Mouse (Mus musculus) forebrain, embryonic 10.5 days (tissue): ENCODE results near the gene Csf2. TPM values are rescaled to one million over a fixed set of nuclear protein-coding genes. Genes with fewer than 3 reads are reported as not detected.

ENCODE experiments used
- DNase-seq: peaks from one replicate; pipeline ENCODE4 v3.0.0-alpha.2; 2017; ENCODE audit warnings: low spot score; ENCODE audit errors: extremely low spot score
- H3K27ac ChIP-seq: fragments of 300-500 bp; sonication (generic); 2 replicates; pipeline ENCODE4 v1.5.1; 2016; ENCODE audit warnings: mild to moderate bottlenecking
- H3K27me3 ChIP-seq: fragments of 300-500 bp; sonication (generic); 2 replicates; pipeline ENCODE4 v1.6.1; 2016; ENCODE audit warnings: mild to moderate bottlenecking; ENCODE audit not compliant: poor library complexity, severe bottlenecking
- H3K36me3 ChIP-seq: fragments of 300-500 bp; sonication (generic); replicated peaks from 2 replicates; pipeline ENCODE4 v1.6.1; 2016; ENCODE audit warnings: mild to moderate bottlenecking, moderate library complexity
- H3K4me1 ChIP-seq: fragments of 300-500 bp; sonication (generic); 2 replicates; pipeline ENCODE4 v1.6.1; 2016
- H3K4me3 ChIP-seq: fragments of 300-500 bp; sonication (generic); 2 replicates; pipeline ENCODE4 v1.5.1; 2016; ENCODE audit warnings: mild to moderate bottlenecking, moderate library complexity
- H3K9me3 ChIP-seq: fragments of 300-500 bp; sonication (generic); 2 replicates; pipeline ENCODE4 v1.6.1; 2016; ENCODE audit warnings: mild to moderate bottlenecking, moderate library complexity
- WGBS: fragments of 180-500 bp; shearing (Covaris S2); methylation state at CpG from one replicate; pipeline ENCODE4 v1.1.7; 2016; 5-methylcytosine and 5-hydroxymethylcytosine counted together
- polyA plus RNA-seq: library from polyadenylated mRNA; unstranded; fragments of >200 nt; fragmentation: Nextera tagmentation; extraction: Ambion mirVana; gene quantifications from 2 replicates; pipeline ENCODE4 v1.2.1, GENCODE M21; 2016

The Csf2 gene
- polyA plus RNA-seq, 1 experiment from 2014 or later, result not detected

- Histone ChIP-seq H3K4me1 (no peaks in the 10 kb centered on the region), H3K4me3 (no peak overlapping the region), H3K27me3 (no peaks in the 10 kb centered on the region), H3K36me3 (no peaks in the 10 kb centered on the region), H3K27ac (no peak overlapping the region), H3K9me3 (no peaks in the 10 kb centered on the region)
- WGBS, result 83% methylated on average over 6 of the region's 6 CpGs
- no peak for DNase-seq
Observed at GRCm38 (mm10) chr11:54219903-54220740, 29.3 kb downstream of the Csf2 start.

- no peaks in the 10 kb centered on the region for H3K27me3 ChIP-seq
- H3K4me1 ChIP-seq, result no peaks in the 10 kb centered on the region
- H3K4me3 ChIP-seq, result no peak overlapping the region
- no peak overlapping the region for H3K27ac ChIP-seq
- no peak for DNase-seq
- no peaks in the 10 kb centered on the region for H3K36me3 ChIP-seq
- no peaks in the 10 kb centered on the region for H3K9me3 ChIP-seq
- WGBS, result 91% methylated on average over 1 of the region's 1 CpGs
Observed at GRCm38 (mm10) chr11:54219191-54219590, 30.3 kb downstream of the Csf2 start.

GRCm38 (mm10) chr11:54217384-54217783 lies 32.1 kb downstream of the Csf2 start:
- H3K9me3 ChIP-seq, result no peaks in the 10 kb centered on the region
- H3K4me1 ChIP-seq, result no peaks in the 10 kb centered on the region
- no peak for DNase-seq
- H3K27me3 ChIP-seq, result no peaks in the 10 kb centered on the region
- H3K36me3 ChIP-seq, result no peaks in the 10 kb centered on the region
- 65% methylated on average over 7 of the region's 7 CpGs for WGBS
- no peak overlapping the region for H3K27ac ChIP-seq
- no peak overlapping the region for H3K4me3 ChIP-seq

GRCm38 (mm10) chr11:54216091-54216490 lies 33.4 kb downstream of the Csf2 start:
- Histone ChIP-seq H3K27me3 (no peaks in the 10 kb centered on the region), H3K4me1 (no peaks in the 10 kb centered on the region), H3K9me3 (no peaks in the 10 kb centered on the region), H3K36me3 (no peaks in the 10 kb centered on the region), H3K4me3 (no peak overlapping the region), H3K27ac (no peak overlapping the region)
- WGBS, result 85% methylated on average over 6 of the region's 6 CpGs
- no peak for DNase-seq

- Histone ChIP-seq H3K9me3 (no peaks in the 10 kb centered on the region), H3K27me3 (no peaks in the 10 kb centered on the region)
- 89% methylated on average over 9 of the region's 9 CpGs for WGBS
Observed at GRCm38 (mm10) chr11:54214499-54215443, 34.7 kb downstream of the Csf2 start.

GRCm38 (mm10) chr11:54213631-54214030 lies 35.8 kb downstream of the Csf2 start:
- Histone ChIP-seq H3K4me1 (no peaks in the 10 kb centered on the region), H3K27me3 (no peaks in the 10 kb centered on the region), H3K4me3 (no peak overlapping the region), H3K36me3 (no peaks in the 10 kb centered on the region), H3K9me3 (no peaks in the 10 kb centered on the region), H3K27ac (no peak overlapping the region)
- no peak for DNase-seq
- 88% methylated on average over 5 of the region's 5 CpGs for WGBS

More at GRCm38 (mm10) chr11:54214499-54215443, 34.7 kb downstream of the Csf2 start:
- H3K27ac ChIP-seq, result no peak overlapping the region
- no peak for DNase-seq
- no peaks in the 10 kb centered on the region for H3K4me1 ChIP-seq
- no peak overlapping the region for H3K4me3 ChIP-seq
- no peaks in the 10 kb centered on the region for H3K36me3 ChIP-seq

- no peaks in the 10 kb centered on the region for H3K27me3 ChIP-seq
- H3K4me3 ChIP-seq, result no peak overlapping the region
- no peaks in the 10 kb centered on the region for H3K4me1 ChIP-seq
- H3K36me3 ChIP-seq, result no peaks in the 10 kb centered on the region
- H3K9me3 ChIP-seq, result no peaks in the 10 kb centered on the region
- WGBS, result 84% methylated on average over 5 of the region's 5 CpGs
- no peak overlapping the region for H3K27ac ChIP-seq
- no peak for DNase-seq
Observed at GRCm38 (mm10) chr11:54206993-54207392, 42.5 kb downstream of the Csf2 start.

- no peaks in the 10 kb centered on the region for H3K36me3 ChIP-seq
- no peaks in the 10 kb centered on the region for H3K27me3 ChIP-seq
- no peaks in the 10 kb centered on the region for H3K4me1 ChIP-seq
- H3K9me3 ChIP-seq, result no peaks in the 10 kb centered on the region
- WGBS, result 84% methylated on average over 6 of the region's 6 CpGs
- H3K27ac ChIP-seq, result no peak overlapping the region
- no peak for DNase-seq
- no peak overlapping the region for H3K4me3 ChIP-seq
Observed at GRCm38 (mm10) chr11:54205366-54205765, 44.1 kb downstream of the Csf2 start.

- DNase-seq, result no peak
- no peaks in the 10 kb centered on the region for H3K36me3 ChIP-seq
- no peaks in the 10 kb centered on the region for H3K4me1 ChIP-seq
- 91% methylated on average over 2 of the region's 2 CpGs for WGBS
- no peaks in the 10 kb centered on the region for H3K27me3 ChIP-seq
- H3K27ac ChIP-seq, result no peak overlapping the region
- H3K9me3 ChIP-seq, result no peaks in the 10 kb centered on the region
- no peak overlapping the region for H3K4me3 ChIP-seq
Observed at GRCm38 (mm10) chr11:54204781-54205180, 44.7 kb downstream of the Csf2 start.

GRCm38 (mm10) chr11:54203162-54203561 lies 46.3 kb downstream of the Csf2 start:
- DNase-seq, result no peak
- no peak overlapping the region for H3K27ac ChIP-seq
- 84% methylated on average over 2 of the region's 2 CpGs for WGBS

GRCm38 (mm10) chr11:54201881-54202685 lies 47.4 kb downstream of the Csf2 start:
- no peaks in the 10 kb centered on the region for H3K36me3 ChIP-seq
- no peaks in the 10 kb centered on the region for H3K27me3 ChIP-seq
- no peaks in the 10 kb centered on the region for H3K9me3 ChIP-seq
- 76% methylated on average over 3 of the region's 3 CpGs for WGBS
- H3K27ac ChIP-seq, result no peak overlapping the region
- H3K4me3 ChIP-seq, result no peak overlapping the region
- no peak for DNase-seq
- H3K4me1 ChIP-seq, result no peaks in the 10 kb centered on the region

More at GRCm38 (mm10) chr11:54203162-54203561, 46.3 kb downstream of the Csf2 start:
- Histone ChIP-seq H3K4me1 (no peaks in the 10 kb centered on the region), H3K4me3 (no peak overlapping the region), H3K36me3 (no peaks in the 10 kb centered on the region), H3K9me3 (no peaks in the 10 kb centered on the region), H3K27me3 (no peaks in the 10 kb centered on the region)

GRCm38 (mm10) chr11:54201287-54201773 lies 48.1 kb downstream of the Csf2 start:
- no peaks in the 10 kb centered on the region for H3K27me3 ChIP-seq
- H3K27ac ChIP-seq, result no peak overlapping the region
- no peak for DNase-seq

More at GRCm38 (mm10) chr11:54201287-54201773, 48.1 kb downstream of the Csf2 start:
- H3K36me3 ChIP-seq, result no peaks in the 10 kb centered on the region
- H3K4me3 ChIP-seq, result no peak overlapping the region
- no peaks in the 10 kb centered on the region for H3K4me1 ChIP-seq
- no peaks in the 10 kb centered on the region for H3K9me3 ChIP-seq
- WGBS, result 88% methylated on average over 5 of the region's 5 CpGs
